Mouse (Mus musculus) limb, embryonic 15.5 days (tissue): Measurements from ENCODE around the gene Slc25a30. TPM values are rescaled to one million over a fixed set of nuclear protein-coding genes. Genes with fewer than 3 reads are reported as not detected.
"Not testable (repeated sequence)": the region's sequence is repeated elsewhere in the genome, so short reads cannot be mapped to it uniquely, and the experiment has no call there.

Source experiments
- ATAC-seq: fragments of 200-750 bp; cut with Nextera tagmentation; 2 replicates; pipeline ENCODE4 v1.8.0; 2017; ENCODE audit warnings: low read depth, moderate TSS enrichment; ENCODE audit not compliant: insufficient number of reproducible peaks, low FRiP score, low TSS enrichment
- H3K27ac ChIP-seq: fragments of 300-500 bp; sonication (generic); 2 replicates; pipeline ENCODE4 v1.5.1; 2015; ENCODE audit warnings: moderate library complexity, mild to moderate bottlenecking, inconsistent platforms
- H3K27me3 ChIP-seq: fragments of 300-500 bp; sonication (generic); 2 replicates; pipeline ENCODE4 v1.6.1; 2015; ENCODE audit warnings: inconsistent platforms
- H3K36me3 ChIP-seq: fragments of 300-500 bp; sonication (generic); 2 replicates; pipeline ENCODE4 v1.6.1; 2015; ENCODE audit warnings: inconsistent platforms
- H3K4me1 ChIP-seq: fragments of 300-500 bp; sonication (generic); 2 replicates; pipeline ENCODE4 v1.6.1; 2015; ENCODE audit warnings: inconsistent platforms
- H3K4me2 ChIP-seq: fragments of 300-500 bp; sonication (generic); 2 replicates; pipeline ENCODE4 v1.6.1; 2015; ENCODE audit warnings: mild to moderate bottlenecking, inconsistent platforms
- H3K4me3 ChIP-seq: fragments of 300-500 bp; sonication (generic); 2 replicates; pipeline ENCODE4 v1.5.1; 2015; ENCODE audit warnings: mild to moderate bottlenecking, inconsistent platforms
- H3K9ac ChIP-seq: fragments of 300-500 bp; sonication (generic); 2 replicates; pipeline ENCODE4 v1.6.1; 2015; ENCODE audit warnings: inconsistent platforms
- H3K9me3 ChIP-seq: fragments of 300-500 bp; sonication (generic); 2 replicates; pipeline ENCODE4 v1.6.1; 2016; ENCODE audit warnings: inconsistent platforms
- WGBS: fragments of 180-500 bp; shearing (Covaris S2); methylation state at CpG from one replicate; pipeline ENCODE4 v1.1.7; 2015; 5-methylcytosine and 5-hydroxymethylcytosine counted together
- polyA plus RNA-seq: library from polyadenylated mRNA; unstranded; fragments of >200 nt; fragmentation: Nextera tagmentation; extraction: Ambion mirVana; gene quantifications from 2 replicates; pipeline ENCODE4 v1.2.1, GENCODE M21; 2015

Slc25a30 gene
- polyA plus RNA-seq, 1 experiment from 2014 or later = 3.7 TPM

GRCm38 (mm10) chr14:75790411-75790996, 3.7 kb upstream of the Slc25a30 start:
- WGBS = 80% methylated on average over 3 of the region's 3 CpGs
- Histone ChIP-seq H3K4me1 (peaks cover 5% of the 10 kb centered on the region), H3K4me2 (no peak overlapping the region)

DNA sequence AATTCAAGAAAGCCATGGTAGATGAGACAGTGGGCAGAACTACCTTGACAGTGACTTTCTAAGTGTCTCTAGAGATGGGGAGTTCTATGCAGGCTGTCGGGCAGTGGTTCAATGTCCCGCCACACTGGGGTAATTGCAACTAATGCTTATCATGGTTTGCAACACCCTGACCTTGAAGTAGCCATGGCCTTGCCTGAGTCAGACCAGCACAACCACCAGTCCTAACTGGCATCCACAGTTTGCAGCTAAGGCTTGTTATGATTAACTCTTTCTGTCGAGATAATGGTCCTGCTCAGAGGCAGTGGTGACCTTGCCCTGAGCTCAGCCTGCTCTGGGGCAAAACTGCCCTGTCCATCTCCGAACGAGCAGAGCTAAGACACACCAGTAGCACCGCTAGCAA, 2.5 kb upstream of the Slc25a30 start:
- ATAC-seq = no peak
- Histone ChIP-seq H3K9ac (no peak overlapping the region), H3K4me1 (peaks cover 5% of the 10 kb centered on the region), H3K27ac (no peak overlapping the region), H3K4me3 (no peak overlapping the region), H3K36me3 (no peaks in the 10 kb centered on the region), H3K27me3 (peaks cover 12% of the 10 kb centered on the region), H3K4me2 (no peak overlapping the region), H3K9me3 (no peaks in the 10 kb centered on the region)
- 80% methylated on average over 6 of the region's 6 CpGs for WGBS

More at GRCm38 (mm10) chr14:75790411-75790996, 3.7 kb upstream of the Slc25a30 start:
- no peaks in the 10 kb centered on the region for H3K9me3 ChIP-seq
- H3K27me3 ChIP-seq = peaks cover 12% of the 10 kb centered on the region
- H3K4me3 ChIP-seq = no peak overlapping the region
- no peak overlapping the region for H3K27ac ChIP-seq
- no peak overlapping the region for H3K9ac ChIP-seq
- H3K36me3 ChIP-seq = no peaks in the 10 kb centered on the region
- no peak for ATAC-seq

DNA sequence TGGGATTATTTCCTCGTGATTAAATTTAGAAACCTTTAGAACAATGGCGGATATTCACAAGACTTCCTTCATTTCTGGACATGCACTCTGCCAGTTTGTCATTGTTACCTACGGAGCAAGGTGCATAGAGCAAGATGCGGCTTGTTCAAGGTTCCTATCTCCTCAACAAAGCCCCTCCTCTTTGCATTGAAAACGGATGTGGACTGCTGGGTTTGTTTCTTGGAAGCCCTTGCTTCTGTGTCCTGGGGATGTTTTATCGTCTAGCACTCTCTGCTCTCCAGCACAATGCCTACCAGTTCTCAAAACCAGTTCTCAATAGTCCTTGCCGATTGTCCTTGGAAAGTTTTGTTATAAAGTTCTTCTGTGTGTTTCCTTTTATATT, 948 bp upstream of the Slc25a30 start:
- Histone ChIP-seq H3K27me3 (peaks cover 12% of the 10 kb centered on the region), H3K9ac (no peak overlapping the region), H3K9me3 (no peaks in the 10 kb centered on the region), H3K4me3 (no peak overlapping the region; the same call in 1 of the 2 replicates), H3K4me2 (peak overlapping the region; percentile 91; the same call in 1 of the 2 replicates), H3K36me3 (no peaks in the 10 kb centered on the region), H3K27ac (no peak overlapping the region), H3K4me1 (peaks cover 5% of the 10 kb centered on the region)
- 28% methylated on average over 7 of the region's 7 CpGs for WGBS
- no peak for ATAC-seq

GRCm38 (mm10) chr14:75786424-75786867, 391 bp downstream of the Slc25a30 start:
- peaks cover 12% of the 10 kb centered on the region for H3K27me3 ChIP-seq
- no peaks in the 10 kb centered on the region for H3K9me3 ChIP-seq
- peak overlapping the region; percentile 51 for H3K9ac ChIP-seq
- peak overlapping the region; percentile 74; the same call in 1 of the 2 replicates for H3K27ac ChIP-seq
- peak overlapping the region; percentile 75 for H3K4me3 ChIP-seq
- H3K4me1 ChIP-seq = peaks cover 5% of the 10 kb centered on the region
- WGBS = 1% methylated on average over 30 of the region's 31 CpGs
- no peaks in the 10 kb centered on the region for H3K36me3 ChIP-seq
- 0 out of 2 replicates have a peak, but pooled peaks have one; percentile 11 for ATAC-seq
- peak overlapping the region; percentile 91 for H3K4me2 ChIP-seq

DNA sequence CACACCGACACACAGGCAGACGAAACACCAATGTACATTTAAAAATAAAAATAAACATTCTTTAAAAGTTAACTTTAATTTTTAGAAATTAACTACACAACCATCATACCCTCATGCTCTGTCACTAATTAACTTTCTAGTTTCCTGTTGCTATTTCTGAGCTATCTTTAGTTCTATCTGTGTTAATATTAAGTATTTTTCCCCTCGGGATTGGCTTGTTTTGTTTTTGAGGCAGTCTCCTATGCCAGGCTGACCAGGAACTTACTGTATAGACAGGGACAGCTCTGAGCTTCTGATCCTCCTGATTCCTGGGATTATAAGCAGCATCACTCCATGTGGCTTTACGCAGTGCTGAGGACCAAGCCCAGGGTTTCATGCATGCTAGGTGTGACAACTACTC, 6.9 kb downstream of the Slc25a30 start:
- Histone ChIP-seq H3K9me3 (no peaks in the 10 kb centered on the region), H3K4me3 (no peak overlapping the region), H3K27me3 (no peaks in the 10 kb centered on the region), H3K9ac (no peak overlapping the region), H3K4me1 (no peaks in the 10 kb centered on the region), H3K27ac (no peak overlapping the region), H3K36me3 (no peaks in the 10 kb centered on the region), H3K4me2 (no peak overlapping the region)
- ATAC-seq = no peak
- WGBS = 93% methylated on average over 4 of the region's 4 CpGs

GRCm38 (mm10) chr14:75776637-75777036, 10.2 kb downstream of the Slc25a30 start:
- H3K9me3 ChIP-seq = no peaks in the 10 kb centered on the region
- H3K27me3 ChIP-seq = no peaks in the 10 kb centered on the region
- no peak overlapping the region for H3K9ac ChIP-seq
- no peak overlapping the region for H3K4me3 ChIP-seq
- no peaks in the 10 kb centered on the region for H3K4me1 ChIP-seq
- ATAC-seq = no peak
- H3K27ac ChIP-seq = no peak overlapping the region
- 0 out of 2 replicates have a peak, but pooled peaks cover 4% of the 10 kb centered on the region for H3K36me3 ChIP-seq
- H3K4me2 ChIP-seq = no peak overlapping the region
- WGBS = 71% methylated on average over 8 of the region's 8 CpGs

- Histone ChIP-seq H3K4me3 (no peak overlapping the region), H3K27me3 (no peaks in the 10 kb centered on the region), H3K9me3 (no peaks in the 10 kb centered on the region), H3K4me2 (no peak overlapping the region), H3K27ac (no peak overlapping the region), H3K9ac (no peak overlapping the region), H3K4me1 (no peaks in the 10 kb centered on the region), H3K36me3 (0 out of 2 replicates have a peak, but pooled peaks cover 11% of the 10 kb centered on the region)
- ATAC-seq = no peak
- 83% methylated on average over 8 of the region's 8 CpGs for WGBS
These were observed 13.4 kb downstream of the Slc25a30 start for GRCm38 (mm10) chr14:75773431-75773830.

DNA sequence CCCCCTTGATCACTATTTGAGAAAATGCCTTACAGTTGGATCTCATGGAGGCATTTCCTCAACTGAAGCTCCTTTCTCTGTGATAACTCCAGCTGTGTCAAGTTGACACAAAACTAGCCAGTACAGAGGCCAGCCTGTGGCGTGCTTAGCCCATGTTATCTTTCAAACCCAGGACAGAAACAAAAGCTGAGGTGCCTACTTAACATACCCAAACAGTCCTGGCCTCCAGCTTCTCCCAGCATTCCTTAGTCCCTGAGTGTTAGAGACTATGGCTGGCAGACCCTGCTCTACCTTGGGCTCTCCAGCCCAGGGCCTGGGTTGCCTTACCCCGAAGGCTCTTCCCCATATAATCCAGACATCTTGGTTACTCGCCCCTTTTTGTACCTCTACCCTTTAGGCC, 14.4 kb downstream of the Slc25a30 start:
- not testable (repeated sequence) for H3K4me3 ChIP-seq, H3K27ac ChIP-seq, ATAC-seq, H3K9ac ChIP-seq, H3K27me3 ChIP-seq, H3K9me3 ChIP-seq, H3K4me2 ChIP-seq, H3K4me1 ChIP-seq
- 85% methylated on average over 3 of the region's 3 CpGs for WGBS
- H3K36me3 ChIP-seq = 0 out of 2 replicates have a peak, but pooled peaks cover 11% of the 10 kb centered on the region

GRCm38 (mm10) chr14:75771101-75771501, 15.7 kb downstream of the Slc25a30 start:
- no peak overlapping the region for H3K9ac ChIP-seq

GRCm38 (mm10) chr14:75769334-75769733, 17.5 kb downstream of the Slc25a30 start:
- WGBS = 78% methylated on average over 9 of the region's 9 CpGs
- no peak overlapping the region for H3K27ac ChIP-seq
- H3K4me3 ChIP-seq = no peak overlapping the region
- no peaks in the 10 kb centered on the region for H3K27me3 ChIP-seq
- no peaks in the 10 kb centered on the region for H3K9me3 ChIP-seq
- H3K4me2 ChIP-seq = no peak overlapping the region
- no peak overlapping the region for H3K9ac ChIP-seq
- no peaks in the 10 kb centered on the region for H3K4me1 ChIP-seq
- H3K36me3 ChIP-seq = 0 out of 2 replicates have a peak, but pooled peaks cover 14% of the 10 kb centered on the region
- ATAC-seq = no peak

More at GRCm38 (mm10) chr14:75771101-75771501, 15.7 kb downstream of the Slc25a30 start:
- ATAC-seq = no peak
- 0 out of 2 replicates have a peak, but pooled peaks cover 14% of the 10 kb centered on the region for H3K36me3 ChIP-seq
- no peak overlapping the region for H3K4me3 ChIP-seq
- WGBS = 92% methylated on average over 8 of the region's 8 CpGs
- H3K27me3 ChIP-seq = no peaks in the 10 kb centered on the region
- no peaks in the 10 kb centered on the region for H3K9me3 ChIP-seq
- no peak overlapping the region for H3K27ac ChIP-seq
- no peaks in the 10 kb centered on the region for H3K4me1 ChIP-seq
- H3K4me2 ChIP-seq = no peak overlapping the region

GRCm38 (mm10) chr14:75768275-75768608, 18.6 kb downstream of the Slc25a30 start:
- ATAC-seq = no peak
- H3K4me2 ChIP-seq = no peak overlapping the region

GRCm38 (mm10) chr14:75767492-75768274, 19.2 kb downstream of the Slc25a30 start:
- 50% methylated on average over 17 of the region's 17 CpGs for WGBS
- no peak for ATAC-seq
- Histone ChIP-seq H3K27ac (peak overlapping the region; percentile 47; the same call in 1 of the 2 replicates), H3K9me3 (no peaks in the 10 kb centered on the region), H3K4me2 (peak overlapping the region; percentile 32), H3K36me3 (0 out of 2 replicates have a peak, but pooled peaks cover 10% of the 10 kb centered on the region), H3K4me1 (no peaks in the 10 kb centered on the region), H3K27me3 (no peaks in the 10 kb centered on the region), H3K4me3 (peak overlapping the region; percentile 20; the same call in 1 of the 2 replicates), H3K9ac (no peak overlapping the region)

More at GRCm38 (mm10) chr14:75768275-75768608, 18.6 kb downstream of the Slc25a30 start:
- Histone ChIP-seq H3K4me1 (no peaks in the 10 kb centered on the region), H3K4me3 (no peak overlapping the region), H3K9me3 (no peaks in the 10 kb centered on the region), H3K27ac (no peak overlapping the region), H3K27me3 (no peaks in the 10 kb centered on the region), H3K36me3 (0 out of 2 replicates have a peak, but pooled peaks cover 10% of the 10 kb centered on the region), H3K9ac (no peak overlapping the region)
- 18% methylated on average over 1 of the region's 1 CpGs for WGBS
